Mouse (Mus musculus) erythroblast, embryonic 14.5 days (primary cell): Measurements from ENCODE around the gene Spg7.

ENCODE experiments used
- GATA1 ChIP-seq: IDR thresholded peaks from 2 replicates; pipeline ENCODE4 v1.6.1; 2012; ENCODE audit warnings: low read length, inconsistent platforms, mixed read lengths
- TAL1 ChIP-seq: IDR thresholded peaks from 3 replicates; pipeline ENCODE4 v1.6.1; 2012; ENCODE audit warnings: low read length, inconsistent platforms, mixed read lengths

DNA sequence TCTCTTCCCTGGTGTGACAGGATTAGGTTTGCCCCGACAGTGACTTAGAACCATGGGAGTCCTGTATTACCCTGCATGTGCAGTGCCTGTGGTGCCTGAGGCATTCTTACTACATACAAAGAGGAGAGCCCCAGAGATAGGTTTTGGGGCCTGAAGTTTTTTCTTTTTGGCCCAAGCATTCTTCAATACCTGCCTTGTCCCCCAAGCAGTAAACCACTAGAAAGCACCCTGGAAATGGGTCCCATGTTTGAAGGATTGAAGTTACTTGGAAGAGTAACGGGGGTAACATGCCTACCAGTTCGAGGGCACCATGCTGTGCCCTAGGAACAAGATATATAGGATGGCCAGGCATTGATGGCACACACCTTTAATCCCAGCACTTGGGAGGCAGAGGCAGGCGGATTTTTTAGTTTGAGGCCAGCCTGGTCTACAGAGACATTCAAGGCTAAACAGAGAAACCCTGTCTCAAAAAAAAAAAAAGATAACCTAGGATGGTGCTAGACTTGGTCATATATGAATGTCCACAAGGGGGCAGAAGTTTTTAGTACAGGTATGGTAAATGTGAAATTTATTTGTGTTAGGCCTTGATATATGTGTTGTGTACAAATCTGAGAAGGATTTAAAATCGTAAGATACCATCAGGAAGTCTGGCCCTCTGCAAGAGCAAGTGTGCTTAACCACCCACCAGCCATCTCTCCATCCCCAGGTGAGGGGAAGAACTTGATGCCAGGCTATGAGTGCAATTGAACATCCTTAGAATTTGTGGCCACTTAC lies 43.0 kb downstream of the Spg7 start:
- TF ChIP-seq GATA1 (no peak), TAL1 (no peak)
